Mouse (Mus musculus) Patski (cell line): ENCODE results near the gene Tbl1x. TPM values are rescaled to one million over a fixed set of nuclear protein-coding genes. Genes with fewer than 3 reads are reported as not detected.

ENCODE experiments used
- ATAC-seq: fragments of 100-300 bp; one replicate; pipeline ENCODE4 v1.8.0; 2021
- CTCF ChIA-PET: fragments of 350-600 bp; sonication (Branson Sonifier 250); formaldehyde crosslinking; loops from one replicate; lab custom pipeline; 2022; ENCODE audit warnings: inconsistent platforms; lab: Charles Lee
- POLR2A ChIA-PET: fragments of 350-600 bp; sonication (Branson Sonifier 250); formaldehyde crosslinking; loops from one replicate; lab custom pipeline; 2022; ENCODE audit warnings: antibody characterized with exemption, inconsistent platforms; lab: Charles Lee
- DNase-seq: peaks from one replicate; pipeline ENCODE4 v3.0.0-alpha.2; 2011; ENCODE audit warnings: low read depth, low spot score
- H3K27me3 ChIP-seq: fragments of 371-371 bp; one replicate; pipeline ENCODE4 v1.5.1; 2021
- CTCF ChIP-seq: fragments of 100-300 bp; IDR thresholded peaks from one replicate; pipeline ENCODE4 v1.5.1; 2021
- in situ Hi-C: fragments of 300-500 bp; cut with MboI; formaldehyde crosslinking; loops from 3 replicates; pipeline ENCODE4 v1.11.1; 2018; ENCODE audit warnings: low pct_unique_long_range_greater_than_20kb, mixed read lengths
- polyA plus RNA-seq: library from polyadenylated mRNA; unstranded; gene quantifications from one replicate; pipeline ENCODE4 v1.2.3, GENCODE M21; 2021

Tbl1x gene
- 67.2 TPM for polyA plus RNA-seq

GRCm38 (mm10) chrX:77510371-77511300 lies at the start of gene Tbl1x:
Tbl1x (plus strand) TSS chrX:77511013.
- no peaks in the 10 kb centered on the region for H3K27me3 ChIP-seq
- DNase-seq (no peak), ATAC-seq (peak; percentile 68)
- TF ChIP-seq CTCF, result no peak
- POLR2A ChIA-PET, result interaction anchor here (0.6 kb wide), 1 partner anchor 16 kb away, joined by 3 read pairs; no protein-coding TSS in a partner anchor
- CTCF ChIA-PET, result no interaction called here
- in situ Hi-C loops, result no loop called here

GRCm38 (mm10) chrX:77469216-77469615 lies 41.6 kb upstream of the Tbl1x start:
- DNase-seq (no peak), ATAC-seq (no peak)
- no peak for TF ChIP-seq CTCF
- POLR2A ChIA-PET, result interaction anchor here (0.6 kb wide), 1 partner anchor 60 kb away, joined by 3 read pairs; no protein-coding TSS in a partner anchor
- peaks cover 15% of the 10 kb centered on the region for H3K27me3 ChIP-seq
- CTCF ChIA-PET, result interaction anchor here (1.0 to 1.1 kb wide), 2 partner anchors 11 to 20 kb away, joined by 3 read pairs; no protein-coding TSS in a partner anchor
- in situ Hi-C loops, result no loop called here

- ChIA-PET POLR2A (no interaction called here), CTCF (interaction anchor here (1.0 kb wide), 1 partner anchor 37 kb away, joined by 3 read pairs; no protein-coding TSS in a partner anchor)
- DNase-seq (no peak), ATAC-seq (no peak)
- H3K27me3 ChIP-seq, result peaks cover 12% of the 10 kb centered on the region
- no peak for TF ChIP-seq CTCF
- in situ Hi-C loops, result no loop called here
Observed at GRCm38 (mm10) chrX:77472858-77473257, 38.0 kb upstream of the Tbl1x start.

- in situ Hi-C loops, result no loop called here
- TF ChIP-seq CTCF, result no peak
- H3K27me3 ChIP-seq, result peaks cover 12% of the 10 kb centered on the region
- no peak for ATAC-seq
- ChIA-PET POLR2A (no interaction called here), CTCF (interaction anchor here (1.0 to 1.1 kb wide), 2 partner anchors 9 to 36 kb away, joined by 3 read pairs; no protein-coding TSS in a partner anchor)
- DNase-seq, result no peak
Observed at GRCm38 (mm10) chrX:77473511-77473910, 37.3 kb upstream of the Tbl1x start.

- ATAC-seq (no peak), DNase-seq (no peak)
- in situ Hi-C loops, result no loop called here
- ChIA-PET CTCF (interaction anchor here (1.1 kb wide), 1 partner anchor 10 kb away, joined by 3 read pairs; no protein-coding TSS in a partner anchor), POLR2A (no interaction called here)
- peaks cover 12% of the 10 kb centered on the region for H3K27me3 ChIP-seq
- TF ChIP-seq CTCF, result no peak
Observed at GRCm38 (mm10) chrX:77474551-77474950, 36.3 kb upstream of the Tbl1x start.

- ChIA-PET POLR2A (no interaction called here), CTCF (interaction anchor here (1.3 kb wide), 1 partner anchor 21 kb away, joined by 3 read pairs; no protein-coding TSS in a partner anchor)
- H3K27me3 ChIP-seq, result peaks cover 17% of the 10 kb centered on the region
- no peak for ATAC-seq
- DNase-seq, result no peak
- in situ Hi-C loops, result no loop called here
- TF ChIP-seq CTCF, result no peak
Observed at GRCm38 (mm10) chrX:77477526-77477925, 33.3 kb upstream of the Tbl1x start.

- in situ Hi-C loops, result no loop called here
- no peak for TF ChIP-seq CTCF
- peaks cover 13% of the 10 kb centered on the region for H3K27me3 ChIP-seq
- ChIA-PET POLR2A (no interaction called here), CTCF (no interaction called here)
- DNase-seq (no peak), ATAC-seq (no peak)
Observed at GRCm38 (mm10) chrX:77487922-77488799, 22.7 kb upstream of the Tbl1x start.

- DNase-seq (no peak), ATAC-seq (peak; percentile 87)
- ChIA-PET POLR2A (no interaction called here), CTCF (no interaction called here)
- H3K27me3 ChIP-seq, result peaks cover 9% of the 10 kb centered on the region
- no peak for TF ChIP-seq CTCF
- in situ Hi-C loops, result no loop called here
Observed at GRCm38 (mm10) chrX:77490127-77490526, 20.7 kb upstream of the Tbl1x start.

GRCm38 (mm10) chrX:77509149-77509548 lies 1.7 kb upstream of the Tbl1x start:
- in situ Hi-C loops, result loop anchor here (10.0 kb wide), 1 partner anchor 74 kb away; no protein-coding TSS in a partner anchor
- POLR2A ChIA-PET, result no interaction called here
- no peaks in the 10 kb centered on the region for H3K27me3 ChIP-seq
- peak; percentile 67 for ATAC-seq
- CTCF ChIA-PET, result interaction anchor here (0.8 to 1.3 kb wide), 4 partner anchors 36 to 141 kb away, joined by 3 read pairs; no protein-coding TSS in a partner anchor
- DNase-seq, result peak; percentile 68
- TF ChIP-seq CTCF, result no peak

- H3K27me3 ChIP-seq, result no peaks in the 10 kb centered on the region
- DNase-seq (no peak), ATAC-seq (no peak)
- ChIA-PET POLR2A (no interaction called here), CTCF (interaction anchor here (0.8 to 1.1 kb wide), 2 partner anchors 37 to 93 kb away, joined by 3 read pairs; no protein-coding TSS in a partner anchor)
- in situ Hi-C loops, result loop anchor here (10.0 kb wide), 1 partner anchor 75 kb away; no protein-coding TSS in a partner anchor
- TF ChIP-seq CTCF, result no peak
Observed at GRCm38 (mm10) chrX:77509776-77510175, 1.0 kb upstream of the Tbl1x start.
